Mouse (Mus musculus) frontal cortex, adult (tissue): ENCODE data around the gene Gck.
"Not testable (repeated sequence)": the region's sequence is repeated elsewhere in the genome, so short reads cannot be mapped to it uniquely, and the experiment has no call there.

ENCODE experiments used
- ATAC-seq: cut with Nextera tagmentation; 2 replicates; pipeline ENCODE4 v1.9.2; 2017; ENCODE audit warnings: mild to moderate bottlenecking, moderate library complexity, mixed read lengths; ENCODE audit not compliant: low TSS enrichment

Gene Gck

DNA sequence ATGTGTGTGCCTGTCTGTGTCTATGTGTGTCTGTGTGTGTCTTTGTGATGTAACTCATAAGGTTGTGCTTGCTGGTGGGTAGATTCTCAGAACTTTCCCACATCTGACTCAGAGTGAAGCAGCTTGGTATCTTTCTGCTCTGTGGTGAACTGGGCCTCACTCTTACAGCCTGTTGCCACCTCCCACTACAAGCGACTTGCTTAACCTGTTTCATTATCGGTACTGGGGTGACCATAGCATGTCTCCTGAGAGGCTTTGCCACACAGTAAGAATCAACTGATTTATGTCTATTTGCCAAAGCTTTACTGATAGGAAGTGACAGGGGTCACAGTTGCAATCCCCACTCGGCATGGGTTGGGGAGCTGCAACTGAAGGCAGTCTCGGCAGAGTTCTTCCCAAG, 41.2 kb downstream of the Gck start:
- no peak for ATAC-seq

- ATAC-seq = no peak
These were observed 42.8 kb downstream of the Gck start for GRCm38 (mm10) chr11:5907096-5907495.

DNA sequence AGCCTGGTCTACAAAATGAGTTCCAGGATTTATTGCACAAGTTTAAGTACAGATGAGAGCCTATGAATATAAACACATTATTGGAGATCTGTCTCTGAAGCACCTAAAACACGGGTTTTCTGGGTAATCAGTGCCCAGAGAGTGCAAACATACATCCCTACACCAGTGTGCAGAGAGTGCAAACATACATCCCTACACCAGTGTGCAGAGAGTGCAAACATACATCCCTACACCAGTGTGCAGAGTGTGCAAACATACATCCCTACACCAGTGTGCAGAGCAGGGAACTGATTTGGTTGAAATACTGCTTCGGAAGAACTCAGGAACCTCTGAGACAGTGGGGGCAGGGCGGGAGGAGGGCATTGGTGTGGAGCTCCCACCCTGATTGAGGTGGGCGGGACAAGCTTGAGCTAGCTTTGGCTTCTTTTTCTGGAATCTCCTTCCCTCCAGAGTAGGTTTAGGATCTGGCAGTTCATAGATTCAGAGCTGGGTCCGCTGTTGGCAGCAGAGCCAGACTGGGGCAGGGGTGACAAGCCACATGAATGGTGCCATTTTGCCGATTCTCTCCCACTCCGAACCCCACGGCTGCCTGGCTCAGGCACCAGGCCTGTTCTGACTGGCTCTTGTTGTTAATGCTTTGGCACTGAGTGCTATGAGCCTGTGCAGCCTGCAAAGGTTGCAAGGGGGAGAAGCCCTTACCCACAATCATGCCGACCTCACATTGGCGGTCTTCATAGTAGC, 43.9 kb downstream of the Gck start:
- no peak for ATAC-seq

GRCm38 (mm10) chr11:5904871-5905270, 45.0 kb downstream of the Gck start:
- no peak for ATAC-seq

- ATAC-seq = no peak
These were observed 45.5 kb downstream of the Gck start for GRCm38 (mm10) chr11:5904357-5904756.

DNA sequence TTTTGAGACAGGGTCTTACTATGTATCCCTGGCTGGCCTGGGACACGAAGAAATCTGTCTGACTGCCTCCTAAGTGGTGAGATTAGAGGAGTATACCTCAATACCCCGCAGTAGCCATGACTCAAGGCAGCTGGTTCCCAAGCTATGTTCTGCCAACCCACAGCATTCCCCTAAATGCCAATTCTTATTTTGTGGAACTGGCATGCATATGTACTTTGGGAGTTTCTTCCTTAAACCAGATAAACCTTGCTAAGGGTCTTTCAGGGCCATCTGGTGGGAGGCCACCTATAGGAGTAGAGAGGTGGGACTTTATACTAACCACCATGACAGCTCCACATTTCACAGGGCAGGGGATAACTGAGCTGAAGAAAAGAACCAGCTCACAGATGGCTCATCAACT, 46.0 kb downstream of the Gck start:
- peak; percentile 61 for ATAC-seq

GRCm38 (mm10) chr11:5902390-5902789, 47.5 kb downstream of the Gck start:
- ATAC-seq = no peak

GRCm38 (mm10) chr11:5901950-5902349, 47.9 kb downstream of the Gck start:
- ATAC-seq = peak; percentile 24; the same call in 1 of the 2 replicates

DNA sequence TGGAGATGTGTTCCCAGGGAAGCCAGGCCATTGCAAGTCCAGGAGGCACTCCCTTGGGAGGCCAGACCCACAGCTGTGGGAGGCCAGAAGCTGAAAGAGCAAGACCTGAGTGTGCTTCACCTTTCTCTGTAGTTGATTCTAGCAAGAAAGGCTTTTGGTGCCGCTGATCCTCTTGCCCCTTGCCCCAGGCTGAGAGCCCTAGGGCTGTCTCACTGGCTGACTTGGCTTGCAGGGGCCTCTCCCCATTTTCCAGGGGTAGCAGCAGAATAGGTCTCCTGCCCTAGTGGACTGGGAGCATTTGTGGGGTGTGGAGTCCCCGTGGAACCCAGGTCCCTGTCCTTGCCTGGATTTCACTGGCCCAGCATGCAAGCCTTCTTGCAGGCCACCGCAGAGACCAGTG, 48.6 kb downstream of the Gck start:
- ATAC-seq = no peak

- no peak for ATAC-seq
These were observed 50.6 kb downstream of the Gck start for GRCm38 (mm10) chr11:5899286-5899685.

- ATAC-seq = no peak
These were observed 51.4 kb downstream of the Gck start, which contains the start of gene Myl7 for GRCm38 (mm10) chr11:5898531-5898930. Gene Myl7, minus strand, starts transcription at chr11:5898782.

DNA sequence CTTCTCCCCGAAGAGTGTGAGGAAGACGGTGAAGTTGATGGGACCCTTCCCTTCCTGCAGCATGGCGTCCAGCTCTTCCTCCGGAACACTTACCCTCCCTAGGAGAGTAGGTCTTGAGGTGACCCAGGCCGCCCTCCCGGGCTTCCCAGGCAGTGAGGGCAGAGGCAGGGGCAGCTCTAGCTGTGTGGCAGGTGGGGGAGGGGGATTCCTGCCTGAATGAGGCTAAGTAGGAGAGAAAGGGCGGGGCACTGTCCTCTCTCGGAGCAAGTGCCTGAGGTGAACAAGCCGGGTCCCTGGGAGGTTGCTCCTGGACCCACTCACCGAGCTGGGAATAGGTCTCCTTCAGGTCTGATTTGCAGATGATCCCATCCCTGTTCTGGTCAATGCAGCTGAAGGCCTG, 52.0 kb downstream of the Gck start:
- no peak for ATAC-seq

GRCm38 (mm10) chr11:5897230-5897629, 52.7 kb downstream of the Gck start:
- ATAC-seq = no peak

DNA sequence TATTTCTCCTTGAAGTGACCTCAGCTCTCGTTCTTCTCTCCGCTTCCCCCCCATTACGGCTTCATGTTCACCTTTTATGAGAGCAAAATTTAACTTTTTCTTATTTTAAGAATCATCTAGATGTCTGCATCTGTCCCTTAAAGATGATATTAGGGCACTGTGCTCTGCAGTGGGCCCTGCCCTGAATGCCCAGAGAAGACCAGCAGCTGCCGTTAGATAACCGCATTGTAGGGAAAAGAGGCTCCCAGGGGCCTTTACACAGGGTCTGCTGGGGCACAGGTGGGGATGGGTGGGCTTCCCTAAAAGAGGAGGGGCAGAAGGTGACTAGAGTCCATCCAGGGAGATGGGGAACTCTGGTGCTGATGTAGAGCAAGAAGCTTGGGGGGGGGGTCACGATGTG, 56.1 kb downstream of the Gck start:
- no peak for ATAC-seq

- ATAC-seq = 0 out of 2 replicates have a peak, but pooled peaks have one; percentile 55
These were observed 57.0 kb downstream of the Gck start for GRCm38 (mm10) chr11:5892810-5893368.

DNA sequence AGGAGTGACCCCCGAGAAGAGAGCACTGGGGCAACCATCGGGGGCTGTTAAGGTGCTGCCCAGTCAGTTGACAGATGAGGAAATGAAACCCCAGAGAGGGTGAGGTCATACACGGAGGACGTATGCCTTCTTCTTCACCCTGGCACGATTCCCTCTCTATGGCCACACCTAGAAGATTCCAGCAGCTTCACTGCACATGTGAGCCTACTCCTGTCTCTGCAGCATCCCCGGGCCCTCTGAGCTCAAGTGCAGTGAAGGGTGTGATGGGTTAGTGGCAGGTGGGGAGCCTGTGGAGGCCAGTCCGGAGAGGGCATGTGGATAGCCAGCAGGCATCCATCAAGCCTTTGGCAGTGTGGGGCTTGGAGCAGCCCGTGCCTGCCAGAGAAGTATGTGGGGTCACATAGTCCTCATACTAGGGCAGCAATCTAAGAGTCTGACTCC, 57.7 kb downstream of the Gck start:
- ATAC-seq = no peak

GRCm38 (mm10) chr11:5888563-5888962, 61.3 kb downstream of the Gck start:
- not testable (repeated sequence) for ATAC-seq

GRCm38 (mm10) chr11:5887250-5887649, 62.6 kb downstream of the Gck start:
- ATAC-seq = no peak

DNA sequence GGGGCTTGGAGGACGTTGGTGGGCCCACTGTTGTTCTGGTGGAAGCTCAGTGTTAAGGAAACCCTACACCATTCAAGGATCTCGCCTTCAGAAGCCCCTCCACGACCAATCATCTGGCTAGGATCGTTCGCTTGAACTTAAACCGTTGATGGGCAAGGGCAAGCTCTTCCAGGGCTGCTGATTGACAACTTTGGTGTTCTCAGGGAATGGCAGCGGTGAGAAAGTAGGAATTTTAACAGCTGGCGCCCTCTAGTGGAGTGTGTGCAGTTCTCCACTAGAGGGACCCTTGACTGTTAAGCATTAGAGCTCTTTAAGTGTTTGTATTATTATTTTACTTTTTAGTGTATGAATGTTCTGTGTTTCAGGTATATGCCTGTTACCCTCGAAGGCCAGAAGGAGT, 63.7 kb downstream of the Gck start:
- peak; percentile 82; the same call in 1 of the 2 replicates for ATAC-seq

DNA sequence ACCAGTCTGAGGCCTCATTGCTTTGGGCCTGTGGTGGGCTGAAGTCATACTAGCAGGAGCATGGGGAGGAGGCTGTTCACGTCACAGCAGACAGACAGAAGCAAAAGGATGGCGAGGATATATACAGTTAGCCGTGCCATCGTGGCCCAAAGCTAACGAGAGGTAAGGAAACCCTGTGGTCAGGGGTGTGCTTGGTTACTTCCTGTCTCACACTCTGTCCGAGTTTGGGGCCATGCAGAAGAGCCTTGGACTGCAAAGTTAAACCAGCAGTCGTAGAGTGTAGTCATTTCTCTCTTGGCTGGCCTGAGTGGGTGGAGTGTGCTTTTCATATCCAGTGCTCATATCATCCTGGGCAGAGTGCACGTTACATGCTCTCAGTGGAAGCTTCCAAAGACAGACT, 67.4 kb downstream of the Gck start:
- ATAC-seq = no peak

DNA sequence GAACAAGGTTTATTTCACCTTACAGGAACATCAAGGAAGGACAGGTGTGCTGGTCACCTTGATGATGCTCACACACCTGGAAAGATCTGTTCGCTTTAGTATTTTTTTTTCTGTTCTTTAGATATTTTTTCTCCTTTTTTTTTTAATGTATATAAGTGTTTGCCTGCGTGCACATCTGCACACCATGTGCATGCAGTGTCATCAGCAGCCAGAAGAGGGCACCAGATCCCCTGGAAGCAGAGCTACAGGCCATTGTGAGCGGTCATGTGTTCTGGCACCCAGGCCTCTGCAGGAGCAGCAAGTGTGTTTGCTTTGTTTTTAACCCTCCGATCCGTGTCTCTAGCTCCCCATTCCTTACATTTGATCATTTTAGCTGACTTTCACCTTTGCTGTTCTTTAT, 70.0 kb downstream of the Gck start:
- ATAC-seq = no peak

- no peak for ATAC-seq
These were observed 71.2 kb downstream of the Gck start for GRCm38 (mm10) chr11:5878661-5879060.

DNA sequence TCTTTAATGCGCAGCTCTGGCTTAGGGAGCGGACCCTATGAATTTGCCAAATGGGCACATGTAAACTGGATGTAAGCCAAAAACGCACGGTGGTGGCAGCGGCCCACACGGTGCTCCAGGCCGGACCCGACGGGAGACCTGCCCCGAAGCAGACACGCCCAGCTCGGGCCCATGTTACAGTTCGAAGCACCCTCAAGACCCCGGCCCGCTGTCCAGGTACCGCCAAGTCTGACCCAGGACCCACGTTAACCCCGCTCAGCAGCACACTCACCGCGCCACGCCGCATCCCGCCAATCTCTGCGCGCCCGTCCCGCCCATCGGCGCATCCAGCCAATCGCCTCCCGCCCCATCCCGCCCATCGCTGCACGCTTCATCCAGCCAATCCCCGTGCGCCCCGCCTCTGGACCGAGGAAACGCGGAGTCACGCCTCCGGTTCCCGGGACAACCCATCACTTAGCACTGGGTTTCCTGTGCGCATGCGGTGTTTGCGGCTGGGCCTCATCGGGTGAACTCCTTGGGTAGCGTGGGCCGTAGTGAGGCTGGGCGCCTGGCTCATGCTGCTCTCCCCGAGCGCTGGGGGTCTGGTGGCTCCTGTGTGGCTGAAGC, 71.9 kb downstream of the Gck start, which contains the start of gene Pold2:
Gene Pold2 (minus strand): TSS at position 372 of the 606 bp plus-strand sequence.
- peak; percentile 98 for ATAC-seq
